Mouse (Mus musculus) liver, embryonic 15.5 days (tissue): ENCODE results near the gene Xpa. TPM values are rescaled to one million over a fixed set of nuclear protein-coding genes. Genes with fewer than 3 reads are reported as not detected.
"Not testable (repeated sequence)": the region's sequence is repeated elsewhere in the genome, so short reads cannot be mapped to it uniquely, and the experiment has no call there.

Experiments used
- ATAC-seq: fragments of 200-750 bp; cut with Nextera tagmentation; 2 replicates; pipeline ENCODE4 v1.8.0; 2017; ENCODE audit warnings: moderate number of reproducible peaks, mild to moderate bottlenecking, moderate library complexity; ENCODE audit not compliant: insufficient read depth
- H3K27ac ChIP-seq: fragments of 300-500 bp; sonication (generic); replicated peaks from 2 replicates; pipeline ENCODE4 v1.5.1; 2015; ENCODE audit warnings: mild to moderate bottlenecking, inconsistent platforms
- H3K27me3 ChIP-seq: fragments of 300-500 bp; sonication (generic); 2 replicates; pipeline ENCODE4 v1.6.1; 2015; ENCODE audit warnings: mild to moderate bottlenecking, inconsistent platforms
- H3K36me3 ChIP-seq: fragments of 300-500 bp; sonication (generic); replicated peaks from 2 replicates; pipeline ENCODE4 v1.6.1; 2015; ENCODE audit warnings: moderate library complexity, mild to moderate bottlenecking, inconsistent platforms
- H3K4me1 ChIP-seq: fragments of 300-500 bp; sonication (generic); replicated peaks from 2 replicates; pipeline ENCODE4 v1.6.1; 2015; ENCODE audit warnings: inconsistent platforms
- H3K4me2 ChIP-seq: fragments of 300-500 bp; sonication (generic); 2 replicates; pipeline ENCODE4 v1.6.1; 2015; ENCODE audit warnings: moderate library complexity, mild to moderate bottlenecking, inconsistent platforms
- H3K4me3 ChIP-seq: fragments of 300-500 bp; sonication (generic); replicated peaks from 2 replicates; pipeline ENCODE4 v1.5.1; 2015; ENCODE audit warnings: mild to moderate bottlenecking, inconsistent platforms
- H3K9ac ChIP-seq: fragments of 300-500 bp; sonication (generic); 2 replicates; pipeline ENCODE4 v1.6.1; 2015; ENCODE audit warnings: moderate library complexity, mild to moderate bottlenecking, inconsistent platforms
- H3K9me3 ChIP-seq: fragments of 300-500 bp; sonication (generic); replicated peaks from 2 replicates; pipeline ENCODE4 v1.6.1; 2016; ENCODE audit warnings: inconsistent platforms
- WGBS: fragments of 180-500 bp; shearing (Covaris S2); methylation state at CpG from one replicate; pipeline ENCODE4 v1.1.7; 2015; ENCODE audit warnings: mixed read lengths; ENCODE audit not compliant: insufficient replicate concordance; 5-methylcytosine and 5-hydroxymethylcytosine counted together
- polyA plus RNA-seq: library from polyadenylated mRNA; unstranded; fragments of >200 nt; fragmentation: Nextera tagmentation; extraction: Ambion mirVana; gene quantifications from 2 replicates; pipeline ENCODE4 v1.2.1, GENCODE M21; 2015

The Xpa gene
- polyA plus RNA-seq = 7.6 and 8.0 TPM in 2 replicates

- peak; percentile 98 for ATAC-seq
- peak within 1 kb of the TSS; percentile 95 for H3K27ac ChIP-seq
- WGBS = under 1% methylated on average over 70 of the region's 70 CpGs
- peak within 1 kb of the TSS; percentile 82 for H3K9ac ChIP-seq
- peak within 1 kb of the TSS; percentile 79 for H3K4me3 ChIP-seq
- peaks cover 24% of the 10 kb centered on the region for H3K4me1 ChIP-seq
- no peaks in the 10 kb centered on the region for H3K9me3 ChIP-seq
- peaks cover 7% of the 10 kb centered on the region; the same call in 1 of the 2 replicates for H3K27me3 ChIP-seq
- peaks cover 4% of the 10 kb centered on the region; the same call in 1 of the 2 replicates for H3K36me3 ChIP-seq
- peak within 1 kb of the TSS; percentile 86 for H3K4me2 ChIP-seq
Measured at GRCm38 (mm10) chr4:46195781-46196487, at the start of gene Xpa. Gene Xpa, minus strand, starts transcription at chr4:46196311.

- Histone ChIP-seq H3K27ac (no peak overlapping the region), H3K9ac (no peak overlapping the region)
Measured at GRCm38 (mm10) chr4:46235871-46236270, 39.8 kb upstream of the Xpa start.

GRCm38 (mm10) chr4:46234739-46235138 lies 38.6 kb upstream of the Xpa start:
- Histone ChIP-seq H3K9ac (no peak overlapping the region), H3K4me3 (no peak overlapping the region), H3K9me3 (no peaks in the 10 kb centered on the region), H3K4me1 (no peaks in the 10 kb centered on the region), H3K27ac (no peak overlapping the region), H3K27me3 (no peaks in the 10 kb centered on the region), H3K4me2 (no peak overlapping the region), H3K36me3 (no peaks in the 10 kb centered on the region)
- ATAC-seq = no peak
- WGBS = 62% methylated on average over 5 of the region's 5 CpGs

More at GRCm38 (mm10) chr4:46235871-46236270, 39.8 kb upstream of the Xpa start:
- no peaks in the 10 kb centered on the region for H3K4me1 ChIP-seq
- H3K4me3 ChIP-seq = no peak overlapping the region
- no peaks in the 10 kb centered on the region for H3K27me3 ChIP-seq
- H3K4me2 ChIP-seq = no peak overlapping the region
- ATAC-seq = no peak
- no peaks in the 10 kb centered on the region for H3K9me3 ChIP-seq
- WGBS = 75% methylated on average over 3 of the region's 3 CpGs
- H3K36me3 ChIP-seq = no peaks in the 10 kb centered on the region

- no peak for ATAC-seq
- no peak overlapping the region for H3K4me2 ChIP-seq
- no peaks in the 10 kb centered on the region for H3K27me3 ChIP-seq
- H3K36me3 ChIP-seq = no peaks in the 10 kb centered on the region
- no peaks in the 10 kb centered on the region for H3K9me3 ChIP-seq
- no peaks in the 10 kb centered on the region for H3K4me1 ChIP-seq
- H3K4me3 ChIP-seq = no peak overlapping the region
- WGBS = 62% methylated on average over 19 of the region's 19 CpGs
- no peak overlapping the region for H3K9ac ChIP-seq
- H3K27ac ChIP-seq = no peak overlapping the region
Measured at GRCm38 (mm10) chr4:46226972-46227535, 30.9 kb upstream of the Xpa start.

GRCm38 (mm10) chr4:46221090-46221489 lies 25.0 kb upstream of the Xpa start:
- no peak overlapping the region for H3K27ac ChIP-seq
- no peak for ATAC-seq
- H3K4me1 ChIP-seq = no peaks in the 10 kb centered on the region
- H3K4me3 ChIP-seq = no peak overlapping the region
- WGBS = 52% methylated on average over 3 of the region's 3 CpGs
- H3K9me3 ChIP-seq = no peaks in the 10 kb centered on the region
- H3K36me3 ChIP-seq = no peaks in the 10 kb centered on the region
- no peak overlapping the region for H3K4me2 ChIP-seq
- H3K9ac ChIP-seq = no peak overlapping the region
- H3K27me3 ChIP-seq = no peaks in the 10 kb centered on the region

- no peaks in the 10 kb centered on the region for H3K9me3 ChIP-seq
- no peak for ATAC-seq
- no peaks in the 10 kb centered on the region for H3K36me3 ChIP-seq
- no peak overlapping the region for H3K4me3 ChIP-seq
- 12% methylated on average over 23 of the region's 23 CpGs for WGBS
- peaks cover 44% of the 10 kb centered on the region for H3K27me3 ChIP-seq
- 0 out of 2 replicates have a peak, but pooled peaks cover 8% of the 10 kb centered on the region for H3K4me1 ChIP-seq
- no peak overlapping the region for H3K9ac ChIP-seq
- no peak overlapping the region for H3K27ac ChIP-seq
- no peak overlapping the region; the same call in 1 of the 2 replicates for H3K4me2 ChIP-seq
Measured at GRCm38 (mm10) chr4:46202562-46203126, 6.5 kb upstream of the Xpa start.

- Histone ChIP-seq H3K27me3 (peaks cover 44% of the 10 kb centered on the region), H3K9me3 (no peaks in the 10 kb centered on the region), H3K4me3 (no peak overlapping the region), H3K4me1 (peaks cover 9% of the 10 kb centered on the region; the same call in 1 of the 2 replicates), H3K27ac (no peak overlapping the region), H3K4me2 (no peak overlapping the region; the same call in 1 of the 2 replicates), H3K9ac (no peak overlapping the region), H3K36me3 (no peaks in the 10 kb centered on the region)
- 7% methylated on average over 7 of the region's 7 CpGs for WGBS
- no peak for ATAC-seq
Measured at GRCm38 (mm10) chr4:46201834-46202561, 5.9 kb upstream of the Xpa start.

GRCm38 (mm10) chr4:46198064-46198463 lies 2.0 kb upstream of the Xpa start:
- Histone ChIP-seq H3K36me3 (no peaks in the 10 kb centered on the region), H3K9me3 (no peaks in the 10 kb centered on the region), H3K27me3 (peaks cover 28% of the 10 kb centered on the region), H3K9ac (no peak overlapping the region), H3K27ac (no peak overlapping the region), H3K4me2 (no peak overlapping the region), H3K4me3 (no peak overlapping the region), H3K4me1 (peaks cover 26% of the 10 kb centered on the region)
- ATAC-seq = no peak
- 60% methylated on average over 5 of the region's 5 CpGs for WGBS

- Histone ChIP-seq H3K27me3 (peaks cover 13% of the 10 kb centered on the region), H3K4me3 (peak overlapping the region; percentile 79), H3K4me2 (peak overlapping the region; percentile 86), H3K9ac (peak overlapping the region; percentile 82), H3K27ac (peak overlapping the region; percentile 95), H3K36me3 (no peaks in the 10 kb centered on the region), H3K9me3 (no peaks in the 10 kb centered on the region), H3K4me1 (peaks cover 24% of the 10 kb centered on the region)
- 36% methylated on average over 6 of the region's 6 CpGs for WGBS
- peak; percentile 36; the same call in 1 of the 2 replicates for ATAC-seq
Measured at GRCm38 (mm10) chr4:46196513-46196912, 402 bp upstream of the Xpa start.

- H3K9ac ChIP-seq, H3K27ac ChIP-seq, H3K4me2 ChIP-seq, ATAC-seq, H3K4me3 ChIP-seq, H3K27me3 ChIP-seq, H3K9me3 ChIP-seq: not testable (repeated sequence)
- Histone ChIP-seq H3K4me1 (peaks cover 18% of the 10 kb centered on the region), H3K36me3 (peaks cover 18% of the 10 kb centered on the region)
Measured at GRCm38 (mm10) chr4:46192011-46192410, 4.1 kb downstream of the Xpa start.

GRCm38 (mm10) chr4:46186466-46186865 lies 9.6 kb downstream of the Xpa start:
- Histone ChIP-seq H3K4me1 (no peaks in the 10 kb centered on the region), H3K4me3 (no peak overlapping the region), H3K36me3 (peaks cover 57% of the 10 kb centered on the region), H3K9me3 (no peaks in the 10 kb centered on the region), H3K9ac (no peak overlapping the region), H3K27ac (no peak overlapping the region), H3K4me2 (no peak overlapping the region), H3K27me3 (no peaks in the 10 kb centered on the region)
- ATAC-seq = no peak
- 64% methylated on average over 3 of the region's 3 CpGs for WGBS
